Mouse (Mus musculus): Measurements from ENCODE around the gene Cxadr. TPM values are rescaled to one million over a fixed set of nuclear protein-coding genes. Genes with fewer than 3 reads are reported as not detected.

The Cxadr gene
- polyA plus RNA-seq, 1 experiment from 2014 or later, result 12.0 TPM

- ATAC-seq (ENCODE audit: low read depth) (no peak), DNase-seq (no peak)
- peaks cover 25% of the 10 kb centered on the region for H3K4me1 ChIP-seq (replicated peaks)
- H3K4me2 ChIP-seq, result no peak overlapping the region
- no peak overlapping the region for H3K9ac ChIP-seq
- no peak overlapping the region for H3K4me3 ChIP-seq (replicated peaks)
- WGBS (ENCODE audit: insufficient replicate concordance), result 70% methylated on average over 8 of the region's 8 CpGs
- no peaks in the 10 kb centered on the region for H3K27me3 ChIP-seq
- H3K36me3 ChIP-seq, result peaks cover 26% of the 10 kb centered on the region
- H3K9me3 ChIP-seq (replicated peaks), result no peaks in the 10 kb centered on the region
- no peak overlapping the region for H3K27ac ChIP-seq
Measured at GRCm38 (mm10) chr16:78373743-78374142, 72.5 kb downstream of the Cxadr start.

- no peak for DNase-seq
- ATAC-seq (ENCODE audit: low read depth), result no peak
- Histone ChIP-seq H3K27ac (no peak overlapping the region), H3K4me3 (replicated peaks) (peak overlapping the region; percentile 90), H3K27me3 (no peaks in the 10 kb centered on the region), H3K9ac (peak overlapping the region; percentile 92; the same call in 1 of the 2 replicates), H3K4me2 (peak overlapping the region; percentile 83), H3K9me3 (replicated peaks) (no peaks in the 10 kb centered on the region), H3K4me1 (replicated peaks) (peaks cover 25% of the 10 kb centered on the region), H3K36me3 (peaks cover 16% of the 10 kb centered on the region)
- 46% methylated on average over 10 of the region's 10 CpGs for WGBS (ENCODE audit: insufficient replicate concordance)
Measured at GRCm38 (mm10) chr16:78375222-78375621, 73.9 kb downstream of the Cxadr start.

- DNase-seq (peak; percentile 52), ATAC-seq (ENCODE audit: low read depth) (peak; percentile 55)
- H3K4me1 ChIP-seq (replicated peaks), result peaks cover 25% of the 10 kb centered on the region
- H3K9me3 ChIP-seq (replicated peaks), result no peaks in the 10 kb centered on the region
- H3K27ac ChIP-seq, result peak overlapping the region; percentile 73
- peak overlapping the region; percentile 92 for H3K9ac ChIP-seq
- H3K4me3 ChIP-seq (replicated peaks), result peak overlapping the region; percentile 90
- WGBS (ENCODE audit: insufficient replicate concordance), result under 1% methylated on average over 70 of the region's 100 CpGs
- H3K4me2 ChIP-seq, result peak overlapping the region; percentile 83
- no peaks in the 10 kb centered on the region for H3K27me3 ChIP-seq
- H3K36me3 ChIP-seq, result peaks cover 13% of the 10 kb centered on the region
Measured at GRCm38 (mm10) chr16:78375821-78376691, 74.8 kb downstream of the Cxadr start.

- H3K27me3 ChIP-seq, result no peaks in the 10 kb centered on the region
- DNase-seq (peak; percentile 84), ATAC-seq (ENCODE audit: low read depth) (peak; percentile 95)
- no peaks in the 10 kb centered on the region for H3K9me3 ChIP-seq (replicated peaks)
- H3K9ac ChIP-seq, result peak within 1 kb of the TSS; percentile 92
- peaks cover 23% of the 10 kb centered on the region for H3K4me1 ChIP-seq (replicated peaks)
- H3K27ac ChIP-seq, result peak within 1 kb of the TSS; percentile 73
- H3K4me3 ChIP-seq (replicated peaks), result peak within 1 kb of the TSS; percentile 90
- peak within 1 kb of the TSS; percentile 83 for H3K4me2 ChIP-seq
- H3K36me3 ChIP-seq, result peaks cover 11% of the 10 kb centered on the region
- 3% methylated on average over 40 of the region's 57 CpGs for WGBS (ENCODE audit: insufficient replicate concordance)
Measured at GRCm38 (mm10) chr16:78376745-78377570, 75.7 kb downstream of the Cxadr start, which contains the start of gene Btg3. Gene Btg3 (minus strand): TSS chr16:78377192.

- H3K4me3 ChIP-seq (replicated peaks), result no peak overlapping the region
- H3K4me2 ChIP-seq, result no peak overlapping the region
- DNase-seq (no peak), ATAC-seq (ENCODE audit: low read depth) (no peak)
- no peaks in the 10 kb centered on the region for H3K27me3 ChIP-seq
- peaks cover 19% of the 10 kb centered on the region for H3K4me1 ChIP-seq (replicated peaks)
- H3K27ac ChIP-seq, result no peak overlapping the region
- 83% methylated on average over 5 of the region's 5 CpGs for WGBS (ENCODE audit: insufficient replicate concordance)
- H3K9ac ChIP-seq, result no peak overlapping the region
- H3K36me3 ChIP-seq, result no peaks in the 10 kb centered on the region
- H3K9me3 ChIP-seq (replicated peaks), result no peaks in the 10 kb centered on the region
Measured at GRCm38 (mm10) chr16:78378493-78378892, 77.2 kb downstream of the Cxadr start.

- no peaks in the 10 kb centered on the region for H3K27me3 ChIP-seq
- 65% methylated on average over 4 of the region's 4 CpGs for WGBS (ENCODE audit: insufficient replicate concordance)
Measured at GRCm38 (mm10) chr16:78389122-78389521, 87.8 kb downstream of the Cxadr start.

GRCm38 (mm10) chr16:78389986-78390385 lies 88.7 kb downstream of the Cxadr start:
- Histone ChIP-seq H3K4me1 (replicated peaks) (no peaks in the 10 kb centered on the region), H3K36me3 (no peaks in the 10 kb centered on the region), H3K27ac (no peak overlapping the region), H3K4me2 (no peak overlapping the region), H3K4me3 (replicated peaks) (no peak overlapping the region), H3K27me3 (no peaks in the 10 kb centered on the region), H3K9me3 (replicated peaks) (no peaks in the 10 kb centered on the region), H3K9ac (no peak overlapping the region)
- no peak for DNase-seq
- no peak for ATAC-seq (ENCODE audit: low read depth)
- WGBS (ENCODE audit: insufficient replicate concordance), result 65% methylated on average over 3 of the region's 3 CpGs

More at GRCm38 (mm10) chr16:78389122-78389521, 87.8 kb downstream of the Cxadr start:
- Histone ChIP-seq H3K9ac (no peak overlapping the region), H3K4me3 (replicated peaks) (no peak overlapping the region), H3K4me1 (replicated peaks) (no peaks in the 10 kb centered on the region), H3K27ac (no peak overlapping the region), H3K4me2 (no peak overlapping the region), H3K9me3 (replicated peaks) (no peaks in the 10 kb centered on the region), H3K36me3 (no peaks in the 10 kb centered on the region)
- DNase-seq (no peak), ATAC-seq (ENCODE audit: low read depth) (no peak)

GRCm38 (mm10) chr16:78391354-78391753 lies 90.1 kb downstream of the Cxadr start:
- DNase-seq (no peak), ATAC-seq (ENCODE audit: low read depth) (no peak)
- Histone ChIP-seq H3K4me1 (replicated peaks) (no peaks in the 10 kb centered on the region), H3K4me2 (no peak overlapping the region), H3K27me3 (no peaks in the 10 kb centered on the region), H3K4me3 (replicated peaks) (no peak overlapping the region), H3K9ac (no peak overlapping the region), H3K9me3 (replicated peaks) (no peaks in the 10 kb centered on the region), H3K36me3 (no peaks in the 10 kb centered on the region), H3K27ac (no peak overlapping the region)
- 23% methylated on average over 2 of the region's 2 CpGs for WGBS (ENCODE audit: insufficient replicate concordance)

GRCm38 (mm10) chr16:78398734-78399133 lies 97.4 kb downstream of the Cxadr start:
- Histone ChIP-seq H3K27me3 (no peaks in the 10 kb centered on the region), H3K4me2 (no peak overlapping the region), H3K4me1 (replicated peaks) (no peaks in the 10 kb centered on the region), H3K9me3 (replicated peaks) (no peaks in the 10 kb centered on the region), H3K9ac (no peak overlapping the region), H3K4me3 (replicated peaks) (no peak overlapping the region), H3K27ac (no peak overlapping the region), H3K36me3 (no peaks in the 10 kb centered on the region)
- ATAC-seq (ENCODE audit: low read depth) (no peak), DNase-seq (no peak)
- WGBS (ENCODE audit: insufficient replicate concordance), result 48% methylated on average over 6 of the region's 6 CpGs

- DNase-seq (no peak), ATAC-seq (ENCODE audit: low read depth) (no peak)
- Histone ChIP-seq H3K36me3 (no peaks in the 10 kb centered on the region), H3K9ac (no peak overlapping the region), H3K9me3 (replicated peaks) (no peaks in the 10 kb centered on the region), H3K4me2 (no peak overlapping the region), H3K27ac (no peak overlapping the region), H3K27me3 (no peaks in the 10 kb centered on the region), H3K4me1 (replicated peaks) (no peaks in the 10 kb centered on the region), H3K4me3 (replicated peaks) (no peak overlapping the region)
- 53% methylated on average over 3 of the region's 3 CpGs for WGBS (ENCODE audit: insufficient replicate concordance)
Measured at GRCm38 (mm10) chr16:78399423-78399822, 98.1 kb downstream of the Cxadr start.

- H3K27me3 ChIP-seq, result no peaks in the 10 kb centered on the region
- no peak overlapping the region for H3K27ac ChIP-seq
- no peak overlapping the region for H3K9ac ChIP-seq
- no peaks in the 10 kb centered on the region for H3K4me1 ChIP-seq (replicated peaks)
- H3K4me3 ChIP-seq (replicated peaks), result no peak overlapping the region
- ATAC-seq (ENCODE audit: low read depth), result no peak
- no peaks in the 10 kb centered on the region for H3K36me3 ChIP-seq
- H3K4me2 ChIP-seq, result no peak overlapping the region
- H3K9me3 ChIP-seq (replicated peaks), result no peaks in the 10 kb centered on the region
- DNase-seq, result no peak
- WGBS (ENCODE audit: insufficient replicate concordance), result 21% methylated on average over 2 of the region's 2 CpGs
Measured at GRCm38 (mm10) chr16:78402316-78402715, 101.0 kb downstream of the Cxadr start.
